Mouse (Mus musculus): ENCODE measurements around the gene Ltbp4.

DNA sequence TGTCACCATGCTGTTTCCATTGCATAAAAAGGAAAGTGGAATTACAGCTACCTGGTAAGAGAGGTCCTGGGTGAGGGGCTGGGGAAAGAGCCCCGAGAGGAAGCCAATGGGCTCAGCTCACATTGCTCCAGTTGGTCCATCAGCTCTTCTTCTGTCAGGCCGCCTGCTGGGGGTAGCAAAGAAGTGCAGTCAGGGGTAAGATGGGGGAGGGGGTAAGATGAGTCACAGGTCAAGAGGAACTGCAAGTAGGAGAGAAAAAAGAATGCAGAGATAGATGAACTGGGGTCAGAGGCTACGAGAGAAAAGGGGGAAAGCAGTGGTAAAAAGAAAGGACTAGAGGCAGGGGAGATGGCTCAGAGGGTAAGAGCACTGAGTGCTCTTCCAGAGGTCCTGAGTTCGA lies 5.1 kb upstream of the Ltbp4 start:
- TF ChIP-seq CTCF (IDR thresholded peaks at IDR 0.05; ENCODE audit: extremely low read depth, insufficient read depth, low read length), result no peak
- TF ChIP-seq POLR2A (IDR thresholded peaks at IDR 0.05; ENCODE audit: extremely low read depth, insufficient read depth, low read length), result no peak
